Mouse (Mus musculus) G1E (cell line): ENCODE data around the gene Figla.
"Not testable (repeated sequence)": the region's sequence is repeated elsewhere in the genome, so short reads cannot be mapped to it uniquely, and the experiment has no call there.

ENCODE experiments used
- CTCF ChIP-seq: IDR thresholded peaks from 2 replicates; pipeline ENCODE4 v1.5.1; 2012; ENCODE audit warnings: low read depth, low read length, inconsistent platforms, mixed read lengths
- GATA1 ChIP-seq: IDR thresholded peaks from 2 replicates; pipeline ENCODE4 v1.6.1; 2012; ENCODE audit warnings: borderline replicate concordance, low read length, inconsistent platforms, mixed read lengths
- GATA2 ChIP-seq: IDR thresholded peaks from 2 replicates; pipeline ENCODE4 v1.6.1; 2012; ENCODE audit warnings: low read depth, low read length, inconsistent platforms, borderline replicate concordance
- POLR2AphosphoS5 ChIP-seq: IDR thresholded peaks from 2 replicates; pipeline ENCODE4 v1.6.1; 2012; ENCODE audit warnings: low read depth, low read length, inconsistent platforms; ENCODE audit not compliant: insufficient replicate concordance
- TAL1 ChIP-seq: conservative IDR thresholded peaks from 2 replicates; pipeline ENCODE4 v1.6.1; 2012; ENCODE audit warnings: low read depth, low read length, inconsistent platforms, mixed read lengths

DNA sequence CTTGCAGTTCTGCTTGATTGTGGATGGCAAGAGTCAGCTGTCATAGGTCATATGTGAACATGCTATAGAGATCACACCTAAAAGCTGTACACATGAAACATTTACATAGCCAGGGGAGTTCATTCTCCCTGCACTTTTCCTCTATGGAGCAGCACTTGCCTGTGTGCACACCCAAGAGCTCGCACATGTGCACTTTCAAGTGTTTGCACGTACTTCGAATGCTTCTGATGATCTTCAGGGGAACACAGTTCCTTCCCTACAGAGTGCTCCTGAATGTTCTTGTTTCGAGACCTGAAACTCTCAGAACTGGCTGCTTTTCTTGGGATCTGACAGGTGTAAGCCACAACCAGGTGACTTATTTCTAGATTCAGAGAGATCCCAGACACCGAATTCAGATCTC, 25.2 kb upstream of the Figla start:
- not testable (repeated sequence) for TF ChIP-seq CTCF, TAL1, GATA1, POLR2AphosphoS5, GATA2
